Mouse (Mus musculus): Measurements from ENCODE around the gene Alyref.

- TF ChIP-seq ZNF384 (IDR thresholded peaks at IDR 0.05; ENCODE audit: low read depth, low read length) (no peak), HCFC1 (IDR thresholded peaks at IDR 0.05; ENCODE audit: borderline replicate concordance, insufficient read depth, low read length) (no peak), CHD2 (IDR thresholded peaks at IDR 0.05; ENCODE audit: low read depth, low read length) (no peak), MAFK (IDR thresholded peaks at IDR 0.05; ENCODE audit: insufficient read depth, low read depth, low read length) (no peak), ZC3H11A (IDR thresholded peaks at IDR 0.05; ENCODE audit: borderline replicate concordance, low read depth, low read length) (no peak)
These were observed 31.2 kb upstream of the Alyref start for GRCm38 (mm10) chr11:120629341-120629730.

Measured in ES-E14 (cell line).